Mouse (Mus musculus): ENCODE data around the gene Tprn.
A peak's percentile ranks its signal among the peaks of the same experiment; 100 is the strongest.

DNA sequence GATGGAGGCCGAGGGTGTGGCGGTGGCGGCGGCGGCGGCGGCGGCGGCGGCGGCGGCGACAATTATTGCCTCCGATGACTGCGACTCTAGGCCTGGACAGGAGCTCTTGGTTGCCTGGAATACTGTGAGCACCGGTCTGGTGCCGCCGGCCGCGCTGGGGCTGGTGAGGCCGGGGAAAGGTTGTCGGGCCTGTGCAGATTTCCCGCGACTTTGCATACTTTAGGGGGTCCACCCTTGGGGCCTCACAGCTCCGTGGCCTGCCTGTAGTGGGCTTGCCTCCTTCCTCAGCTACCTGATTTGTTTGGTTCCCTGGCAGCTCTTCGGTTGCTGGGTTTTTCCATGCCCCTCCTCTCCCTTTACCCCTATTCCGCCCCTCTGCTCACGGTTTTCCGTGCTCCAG, 10.1 kb downstream of the Tprn start:
- TF ChIP-seq POLR2A (IDR thresholded peaks at IDR 0.05; ENCODE audit: low read depth, low read length) (peak; percentile 44; the same call in 1 of the 2 replicates), CTCF (IDR thresholded peaks at IDR 0.05; ENCODE audit: extremely low read depth, insufficient read length, insufficient replicate concordance, low read depth, low read length) (no peak)

Data from small intestine, adult 2 months (tissue).